Mouse (Mus musculus) limb, embryonic 12.5 days (tissue): ENCODE data around the gene BC016579. TPM values are rescaled to one million over a fixed set of nuclear protein-coding genes. Genes with fewer than 3 reads are reported as not detected.

Source experiments
- ATAC-seq: fragments of 200-750 bp; cut with Nextera tagmentation; 2 replicates; pipeline ENCODE4 v1.8.0; 2017; ENCODE audit warnings: low read depth, moderate TSS enrichment; ENCODE audit not compliant: insufficient number of reproducible peaks, insufficient read depth, low FRiP score, low TSS enrichment
- H3K27ac ChIP-seq: fragments of 300-500 bp; sonication (generic); 2 replicates; pipeline ENCODE4 v1.5.1; 2016; ENCODE audit warnings: mild to moderate bottlenecking, moderate library complexity
- H3K27me3 ChIP-seq: fragments of 300-500 bp; sonication (generic); 2 replicates; pipeline ENCODE4 v1.6.1; 2016; ENCODE audit warnings: mild to moderate bottlenecking, moderate library complexity
- H3K36me3 ChIP-seq: fragments of 300-500 bp; sonication (generic); 2 replicates; pipeline ENCODE4 v1.6.1; 2016; ENCODE audit warnings: mild to moderate bottlenecking, moderate library complexity
- H3K4me1 ChIP-seq: fragments of 300-500 bp; sonication (generic); replicated peaks from 2 replicates; pipeline ENCODE4 v1.6.1; 2016
- H3K4me2 ChIP-seq: fragments of 300-500 bp; sonication (generic); 2 replicates; pipeline ENCODE4 v1.6.1; 2016; ENCODE audit warnings: mild to moderate bottlenecking, moderate library complexity
- H3K4me3 ChIP-seq: fragments of 300-500 bp; sonication (generic); replicated peaks from 2 replicates; pipeline ENCODE4 v1.5.1; 2016; ENCODE audit warnings: mild to moderate bottlenecking
- H3K9ac ChIP-seq: fragments of 300-500 bp; sonication (generic); replicated peaks from 2 replicates; pipeline ENCODE4 v1.6.1; 2016; ENCODE audit warnings: mild to moderate bottlenecking, moderate library complexity
- H3K9me3 ChIP-seq: fragments of 300-500 bp; sonication (generic); 2 replicates; pipeline ENCODE4 v1.6.1; 2016; ENCODE audit warnings: mild to moderate bottlenecking, moderate library complexity
- WGBS: fragments of 180-500 bp; shearing (Covaris S2); methylation state at CpG from one replicate; pipeline ENCODE4 v1.1.7; 2016; 5-methylcytosine and 5-hydroxymethylcytosine counted together
- polyA plus RNA-seq: library from polyadenylated mRNA; unstranded; fragments of >200 nt; fragmentation: Nextera tagmentation; extraction: Ambion mirVana; gene quantifications from 2 replicates; pipeline ENCODE4 v1.2.1, GENCODE M21; 2016

BC016579 gene
- polyA plus RNA-seq, 1 experiment from 2014 or later, result 0.19 TPM

DNA sequence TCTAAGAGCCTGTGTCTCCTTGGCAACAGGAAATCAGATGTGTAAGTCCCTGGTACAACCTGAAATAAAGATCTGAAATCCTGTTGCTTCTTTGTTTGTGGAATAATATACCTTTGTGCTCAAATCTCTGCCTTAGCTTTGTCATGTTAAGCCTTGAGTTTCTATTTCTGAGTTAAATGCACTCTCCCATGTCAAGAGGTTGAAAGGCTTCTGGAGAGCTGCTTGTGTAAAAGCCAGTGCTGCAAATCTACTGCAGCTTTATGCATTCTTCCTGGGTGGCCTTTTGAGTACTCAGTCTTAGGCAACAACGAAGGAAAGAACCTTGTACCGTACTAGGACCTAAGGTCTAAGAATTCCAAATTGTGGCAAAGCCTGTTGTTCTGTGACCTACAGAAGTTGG is 40.6 kb downstream of the BC016579 start:
- ATAC-seq, result no peak
- no peak overlapping the region for H3K4me2 ChIP-seq
- H3K27me3 ChIP-seq, result no peaks in the 10 kb centered on the region
- H3K4me3 ChIP-seq, result no peak overlapping the region
- H3K9me3 ChIP-seq, result no peaks in the 10 kb centered on the region
- no peaks in the 10 kb centered on the region for H3K36me3 ChIP-seq
- H3K27ac ChIP-seq, result no peak overlapping the region
- 0 out of 2 replicates have a peak, but pooled peaks cover 4% of the 10 kb centered on the region for H3K4me1 ChIP-seq
- no peak overlapping the region for H3K9ac ChIP-seq
- 78% methylated on average over 2 of the region's 2 CpGs for WGBS

DNA sequence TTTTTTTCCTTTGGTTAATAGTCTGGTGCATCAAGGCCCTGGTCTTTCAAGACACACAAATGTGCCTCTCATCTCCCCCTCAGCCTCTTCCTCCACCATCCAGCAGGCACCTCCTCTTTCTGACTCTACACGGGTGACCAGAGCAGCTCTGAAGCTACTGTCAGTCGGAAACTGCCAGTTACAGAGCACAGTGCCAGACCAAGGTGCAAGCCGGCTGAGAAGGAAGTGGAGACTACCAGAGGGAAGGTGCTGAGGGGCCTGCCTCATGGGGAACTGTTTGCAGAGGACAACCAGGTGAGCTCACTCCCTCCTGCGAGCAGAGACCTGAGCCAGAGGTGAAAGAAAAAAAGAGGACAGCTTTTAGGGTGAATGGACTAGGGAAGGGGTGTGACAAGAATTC is 43.6 kb downstream of the BC016579 start, which contains the start of gene Gcsam:
Gcsam (plus strand) TSS at position 114 of the 400 bp plus-strand sequence.
- H3K9ac ChIP-seq, result no peak within 1 kb of the TSS
- ATAC-seq, result no peak
- H3K9me3 ChIP-seq, result no peaks in the 10 kb centered on the region
- no peaks in the 10 kb centered on the region for H3K27me3 ChIP-seq
- no peak within 1 kb of the TSS for H3K4me3 ChIP-seq
- no peak within 1 kb of the TSS for H3K4me2 ChIP-seq
- no peaks in the 10 kb centered on the region for H3K36me3 ChIP-seq
- H3K27ac ChIP-seq, result no peak within 1 kb of the TSS
- 79% methylated on average over 4 of the region's 4 CpGs for WGBS
- H3K4me1 ChIP-seq, result 0 out of 2 replicates have a peak, but pooled peaks cover 4% of the 10 kb centered on the region

DNA sequence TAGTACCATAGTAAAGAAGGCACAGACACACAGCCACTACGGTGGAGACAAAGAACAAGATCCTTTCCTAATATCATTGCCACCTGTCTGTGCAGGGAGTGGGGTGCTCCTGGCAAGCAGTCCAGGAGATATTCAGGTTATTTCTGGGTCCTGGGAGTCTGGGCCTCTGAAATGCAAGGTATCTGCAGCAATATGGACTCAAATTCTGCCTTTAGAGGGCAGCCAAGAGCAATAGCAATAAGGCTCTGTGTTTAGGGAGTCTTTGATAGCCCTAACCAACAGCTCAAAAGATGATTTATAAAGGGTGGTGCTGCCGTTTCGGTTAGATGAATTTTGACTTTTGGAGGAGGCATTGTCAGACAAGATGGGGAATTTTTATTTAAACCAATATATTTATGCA is 44.6 kb downstream of the BC016579 start:
- no peaks in the 10 kb centered on the region for H3K9me3 ChIP-seq
- WGBS, result 70% methylated on average over 3 of the region's 3 CpGs
- H3K4me1 ChIP-seq, result 0 out of 2 replicates have a peak, but pooled peaks cover 4% of the 10 kb centered on the region
- no peak overlapping the region for H3K4me2 ChIP-seq
- no peak for ATAC-seq
- no peak overlapping the region for H3K9ac ChIP-seq
- H3K4me3 ChIP-seq, result no peak overlapping the region
- H3K27ac ChIP-seq, result no peak overlapping the region
- H3K27me3 ChIP-seq, result no peaks in the 10 kb centered on the region
- no peaks in the 10 kb centered on the region for H3K36me3 ChIP-seq

DNA sequence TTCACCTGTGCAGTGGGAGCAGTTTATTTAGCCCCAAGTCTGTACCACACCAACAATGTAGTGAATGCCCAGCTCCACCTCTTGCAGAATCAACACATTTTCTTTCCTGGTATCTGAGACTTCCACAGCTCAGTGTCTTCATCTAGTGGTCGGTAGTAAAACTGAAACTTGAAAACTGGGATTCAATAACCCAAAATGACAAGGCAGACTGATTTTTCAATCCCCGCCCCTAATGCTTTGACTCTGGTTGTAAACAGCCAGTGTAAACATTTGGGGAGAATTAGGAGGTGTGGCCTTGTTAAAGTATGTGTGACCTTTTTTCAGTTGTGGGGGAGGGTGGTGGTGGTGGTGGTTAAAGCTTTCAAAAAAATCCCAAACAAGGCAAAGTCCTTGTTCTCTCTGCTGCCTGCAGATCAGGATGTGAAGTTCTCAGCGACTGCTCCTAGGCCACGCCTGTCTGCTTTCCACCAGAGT is 45.4 kb downstream of the BC016579 start:
- Histone ChIP-seq H3K9ac (no peak overlapping the region), H3K27me3 (no peaks in the 10 kb centered on the region), H3K4me3 (no peak overlapping the region), H3K4me2 (no peak overlapping the region), H3K36me3 (no peaks in the 10 kb centered on the region), H3K4me1 (0 out of 2 replicates have a peak, but pooled peaks cover 4% of the 10 kb centered on the region), H3K27ac (no peak overlapping the region), H3K9me3 (no peaks in the 10 kb centered on the region)
- 0 out of 2 replicates have a peak, but pooled peaks have one; percentile 63 for ATAC-seq
- WGBS, result 23% methylated on average over 4 of the region's 4 CpGs

DNA sequence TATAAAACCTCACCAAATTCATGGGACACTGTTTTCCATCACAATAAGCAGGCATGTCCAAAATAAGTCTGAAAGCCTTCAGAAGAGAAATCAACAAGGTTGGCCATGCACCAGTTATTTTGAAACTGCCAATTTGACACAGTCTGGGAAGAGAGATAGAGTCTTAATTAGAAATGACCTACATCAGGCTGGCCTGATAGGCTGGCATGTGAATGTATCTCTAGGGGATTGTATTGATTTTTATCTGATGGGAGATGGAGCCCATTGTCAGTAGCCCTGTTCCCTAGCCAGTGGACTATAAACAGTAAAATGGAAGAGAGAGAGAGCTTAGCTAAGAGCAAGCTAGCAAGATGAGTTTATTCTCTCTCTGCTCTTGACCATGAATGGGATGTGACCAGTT is 58.4 kb downstream of the BC016579 start:
- Histone ChIP-seq H3K36me3 (no peaks in the 10 kb centered on the region), H3K9me3 (no peaks in the 10 kb centered on the region), H3K27me3 (no peaks in the 10 kb centered on the region), H3K4me2 (no peak overlapping the region), H3K4me1 (no peaks in the 10 kb centered on the region; the same call in 1 of the 2 replicates), H3K27ac (no peak overlapping the region), H3K4me3 (no peak overlapping the region), H3K9ac (no peak overlapping the region)
- no peak for ATAC-seq

DNA sequence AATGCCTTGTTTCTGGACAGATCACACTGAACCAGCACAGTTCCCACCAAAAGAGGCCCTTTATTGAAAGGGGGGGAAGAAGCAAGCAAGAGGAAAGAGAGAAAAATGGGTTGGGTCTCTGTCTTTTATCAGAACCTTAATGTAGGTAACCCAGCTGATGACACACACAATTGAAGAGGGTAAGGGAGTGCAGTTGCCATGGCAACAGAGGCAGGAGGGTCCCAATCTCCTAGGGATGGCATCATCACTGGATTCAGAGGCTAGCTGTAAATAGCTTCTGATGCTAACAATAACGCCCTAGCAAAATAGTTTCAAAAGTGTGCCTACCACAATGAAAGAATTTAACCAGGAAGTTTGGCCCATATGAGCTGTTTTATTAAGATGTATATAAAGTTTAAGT is 60.2 kb downstream of the BC016579 start:
- Histone ChIP-seq H3K4me3 (no peak overlapping the region), H3K4me2 (no peak overlapping the region), H3K4me1 (no peaks in the 10 kb centered on the region), H3K9ac (no peak overlapping the region), H3K27ac (no peak overlapping the region), H3K36me3 (no peaks in the 10 kb centered on the region), H3K27me3 (no peaks in the 10 kb centered on the region), H3K9me3 (no peaks in the 10 kb centered on the region)
- WGBS, result 76% methylated on average over 1 of the region's 1 CpGs
- no peak for ATAC-seq

DNA sequence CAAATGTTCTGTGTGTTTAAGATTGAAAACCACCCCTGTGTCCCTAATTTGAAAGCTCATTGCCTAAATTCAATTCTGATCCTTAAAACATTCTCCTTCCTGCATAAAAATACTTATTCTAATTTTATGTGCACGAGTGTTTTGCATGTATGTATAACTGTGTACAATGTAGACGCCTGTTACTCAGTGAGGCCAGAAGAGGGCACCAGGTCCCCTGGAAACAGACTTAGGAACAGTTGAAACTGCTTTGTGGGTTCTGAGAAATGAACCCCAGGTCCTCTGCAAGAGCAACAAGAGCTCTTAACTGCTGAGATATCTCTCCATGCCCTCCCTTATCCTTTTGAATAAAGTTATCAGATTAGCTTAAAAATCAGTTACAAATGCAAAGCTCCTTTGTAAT is 71.4 kb downstream of the BC016579 start:
- H3K36me3 ChIP-seq, result no peaks in the 10 kb centered on the region
- H3K4me1 ChIP-seq, result no peaks in the 10 kb centered on the region
- WGBS, result 20% methylated on average over 2 of the region's 2 CpGs
- ATAC-seq, result no peak
- no peaks in the 10 kb centered on the region for H3K27me3 ChIP-seq
- H3K27ac ChIP-seq, result no peak overlapping the region
- no peak overlapping the region for H3K4me2 ChIP-seq
- H3K9me3 ChIP-seq, result no peaks in the 10 kb centered on the region
- no peak overlapping the region for H3K4me3 ChIP-seq
- H3K9ac ChIP-seq, result no peak overlapping the region

DNA sequence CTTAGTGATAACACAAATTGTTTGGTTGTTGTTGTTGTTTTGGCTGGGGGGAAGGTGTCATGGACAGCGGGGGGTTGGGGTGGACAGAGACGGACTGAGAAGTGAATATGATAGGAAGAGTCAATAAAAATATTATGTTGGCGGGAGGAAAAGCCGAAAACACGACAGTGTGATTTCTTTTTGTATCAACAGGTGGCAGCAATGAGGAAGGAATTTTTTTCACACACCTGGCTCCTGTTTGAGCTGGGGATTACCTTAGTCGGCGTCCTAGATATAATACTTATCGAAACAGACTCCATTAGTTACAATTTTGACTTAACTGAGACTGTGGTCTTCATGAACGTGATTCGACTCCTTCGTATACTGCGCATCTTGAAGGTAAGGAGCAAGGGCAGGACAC is 74.0 kb downstream of the BC016579 start:
- 58% methylated on average over 12 of the region's 12 CpGs for WGBS
- no peak for ATAC-seq
- Histone ChIP-seq H3K4me2 (no peak overlapping the region), H3K9ac (no peak overlapping the region), H3K27ac (no peak overlapping the region), H3K4me3 (no peak overlapping the region), H3K4me1 (no peaks in the 10 kb centered on the region), H3K36me3 (no peaks in the 10 kb centered on the region), H3K9me3 (no peaks in the 10 kb centered on the region), H3K27me3 (no peaks in the 10 kb centered on the region)

Other genes with a start within 250 kb of the BC016579 start
- 8.8 and 13.6 TPM in 2 replicates for gene Cd200, start 245.0 kb downstream of the BC016579 start, polyA plus RNA-seq
- not detected in 2 replicates for gene Gm609, start 161.1 kb downstream of the BC016579 start, polyA plus RNA-seq
- gene Gm17783, start 122.0 kb downstream of the BC016579 start, polyA plus RNA-seq, result not detected in 2 replicates
- gene Slc9c1, start 118.8 kb downstream of the BC016579 start, polyA plus RNA-seq, result not detected in 2 replicates
- 0.15 TPM in 1 of 2 replicates, not detected in the other for gene Gcsam, start 43.7 kb downstream of the BC016579 start, polyA plus RNA-seq
- gene Tmprss7, start 39.6 kb upstream of the BC016579 start, polyA plus RNA-seq, result 0.20 and 0.27 TPM in 2 replicates
- gene Tagln3, start 70.5 kb upstream of the BC016579 start, polyA plus RNA-seq, result 30.2 and 33.2 TPM in 2 replicates
- gene Abhd10, start 88.9 kb upstream of the BC016579 start, polyA plus RNA-seq, result 37.3 and 41.5 TPM in 2 replicates